Mouse (Mus musculus) lung, postnatal 0 days (tissue): ENCODE measurements at regions not wholly inside any gene's neighbourhood (a gene's known extent, or its start where the extent isn't known, plus 50 kb on each side); places are given as distances from the start of the nearest gene placed in this dataset.

ENCODE experiments used
- CTCF ChIP-seq: IDR thresholded peaks from 2 replicates; pipeline ENCODE4 v1.5.1; 2016; ENCODE audit warnings: antibody characterized with exemption, mild to moderate bottlenecking
- EP300 ChIP-seq: IDR thresholded peaks from 2 replicates; pipeline ENCODE4 v1.6.1; 2016; ENCODE audit warnings: antibody characterized with exemption, mild to moderate bottlenecking, control low read depth

GRCm38 (mm10) chr8:98767036-98767435 lies 649.2 kb downstream of the Cdh8 start:
- TF ChIP-seq CTCF (no peak), EP300 (no peak)
